Mouse (Mus musculus) embryonic facial prominence, embryonic 10.5 days (tissue): Measurements from ENCODE around the gene Anxa6. TPM values are rescaled to one million over a fixed set of nuclear protein-coding genes. Genes with fewer than 3 reads are reported as not detected.
A peak's percentile ranks its signal among the peaks of the same experiment; 100 is the strongest.

Source experiments
- DNase-seq: peaks from one replicate; pipeline ENCODE4 v3.0.0-alpha.2; 2017; ENCODE audit warnings: low spot score
- H3K27ac ChIP-seq: fragments of 300-500 bp; sonication (generic); replicated peaks from 2 replicates; pipeline ENCODE4 v1.5.1; 2016; ENCODE audit warnings: mild to moderate bottlenecking
- H3K27me3 ChIP-seq: fragments of 300-500 bp; sonication (generic); replicated peaks from 2 replicates; pipeline ENCODE4 v1.6.1; 2016; ENCODE audit warnings: low read depth, mild to moderate bottlenecking; ENCODE audit not compliant: poor library complexity, severe bottlenecking
- H3K36me3 ChIP-seq: fragments of 300-500 bp; sonication (generic); replicated peaks from 2 replicates; pipeline ENCODE4 v1.6.1; 2016; ENCODE audit warnings: mild to moderate bottlenecking, moderate library complexity
- H3K4me1 ChIP-seq: fragments of 300-500 bp; sonication (generic); 2 replicates; pipeline ENCODE4 v1.6.1; 2016
- H3K4me3 ChIP-seq: fragments of 300-500 bp; sonication (generic); 2 replicates; pipeline ENCODE4 v1.5.1; 2016; ENCODE audit warnings: mild to moderate bottlenecking, moderate library complexity
- H3K9me3 ChIP-seq: fragments of 300-500 bp; sonication (generic); 2 replicates; pipeline ENCODE4 v1.6.1; 2016; ENCODE audit warnings: mild to moderate bottlenecking
- WGBS: fragments of 180-500 bp; shearing (Covaris S2); methylation state at CpG from one replicate; pipeline ENCODE4 v1.1.7; 2016; 5-methylcytosine and 5-hydroxymethylcytosine counted together
- polyA plus RNA-seq: library from polyadenylated mRNA; unstranded; fragments of >200 nt; fragmentation: Nextera tagmentation; extraction: Ambion mirVana; gene quantifications from 2 replicates; pipeline ENCODE4 v1.2.1, GENCODE M21; 2016

Gene Anxa6
- polyA plus RNA-seq, 1 experiment from 2014 or later = 66.7 TPM

GRCm38 (mm10) chr11:54984581-54984980, 48.7 kb downstream of the Anxa6 start:
- H3K36me3 ChIP-seq = peaks cover 19% of the 10 kb centered on the region
- H3K27ac ChIP-seq = no peak overlapping the region
- no peak overlapping the region for H3K4me3 ChIP-seq
- H3K4me1 ChIP-seq = no peaks in the 10 kb centered on the region
- no peak for DNase-seq
- WGBS = 61% methylated on average over 4 of the region's 4 CpGs
- H3K9me3 ChIP-seq = no peaks in the 10 kb centered on the region
- no peaks in the 10 kb centered on the region for H3K27me3 ChIP-seq

DNA sequence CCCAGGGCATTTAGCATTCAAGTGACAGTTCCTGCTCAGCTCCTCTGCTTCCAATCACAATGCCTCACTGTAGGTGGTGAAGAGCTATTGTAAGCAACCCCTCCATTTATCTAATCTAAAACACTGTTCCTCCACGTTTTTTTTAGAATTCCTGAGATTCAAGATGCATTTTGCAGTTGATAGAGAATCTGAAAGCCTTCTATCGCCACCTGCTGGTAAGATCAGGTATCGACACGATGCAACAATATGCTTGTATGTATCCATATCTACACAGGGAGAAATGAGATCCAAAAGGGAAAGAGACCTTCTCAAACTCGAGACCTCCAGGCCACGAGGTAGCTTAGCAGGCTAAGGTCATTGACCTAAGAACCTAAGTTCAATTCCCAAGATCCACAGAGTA, 49.2 kb downstream of the Anxa6 start:
- no peaks in the 10 kb centered on the region for H3K4me1 ChIP-seq
- H3K4me3 ChIP-seq = no peak overlapping the region
- peak; percentile 80 for DNase-seq
- H3K27ac ChIP-seq = no peak overlapping the region
- H3K36me3 ChIP-seq = peaks cover 24% of the 10 kb centered on the region
- 3% methylated on average over 6 of the region's 6 CpGs for WGBS
- H3K27me3 ChIP-seq = no peaks in the 10 kb centered on the region
- H3K9me3 ChIP-seq = no peaks in the 10 kb centered on the region

DNA sequence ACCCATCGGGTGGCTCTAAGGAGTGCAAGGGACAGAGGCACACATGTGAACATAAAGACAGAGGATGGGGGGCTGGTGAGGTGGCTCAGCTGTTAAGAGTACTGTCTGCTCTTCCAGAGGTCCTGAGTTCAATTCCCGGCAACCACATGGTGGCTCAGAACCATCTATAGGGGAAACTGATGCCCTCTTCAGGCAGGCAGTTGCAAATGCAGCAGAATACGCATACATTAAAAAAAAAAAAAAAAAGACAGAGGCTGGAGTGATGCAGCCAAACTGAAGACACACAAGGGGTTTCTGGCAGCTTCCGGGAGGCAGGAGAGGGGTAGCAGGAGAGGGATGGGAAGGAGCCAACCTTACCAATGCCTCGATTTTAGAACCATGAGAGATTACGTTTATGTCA, 50.7 kb downstream of the Anxa6 start:
- no peaks in the 10 kb centered on the region for H3K4me1 ChIP-seq
- no peak for DNase-seq
- H3K9me3 ChIP-seq = no peaks in the 10 kb centered on the region
- no peak overlapping the region for H3K4me3 ChIP-seq
- 88% methylated on average over 6 of the region's 6 CpGs for WGBS
- H3K36me3 ChIP-seq = peaks cover 31% of the 10 kb centered on the region
- H3K27ac ChIP-seq = no peak overlapping the region
- no peaks in the 10 kb centered on the region for H3K27me3 ChIP-seq

DNA sequence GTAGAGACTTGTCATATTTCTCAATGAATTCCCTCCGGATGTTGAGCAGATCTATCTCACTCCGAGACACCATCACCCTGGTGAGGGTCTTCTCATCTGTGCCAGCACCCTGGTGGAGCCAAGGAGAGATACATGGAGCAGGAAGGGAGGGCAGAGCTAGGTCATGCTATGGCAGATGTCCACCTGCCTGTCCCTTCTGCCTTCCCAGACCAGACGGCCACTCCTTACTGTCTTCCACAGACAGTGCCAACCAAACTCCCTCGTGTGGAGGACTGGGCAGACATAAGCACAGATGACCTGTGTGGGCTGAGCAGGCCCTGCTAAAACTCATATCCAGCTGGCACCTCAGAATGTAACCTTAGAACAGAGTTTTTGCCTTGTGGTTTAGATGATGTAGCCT, 51.6 kb downstream of the Anxa6 start:
- Histone ChIP-seq H3K27ac (no peak overlapping the region), H3K4me3 (no peak overlapping the region), H3K9me3 (no peaks in the 10 kb centered on the region), H3K4me1 (no peaks in the 10 kb centered on the region), H3K36me3 (peaks cover 31% of the 10 kb centered on the region), H3K27me3 (no peaks in the 10 kb centered on the region)
- WGBS = 91% methylated on average over 4 of the region's 4 CpGs
- DNase-seq = no peak

GRCm38 (mm10) chr11:54977385-54977937, 55.8 kb downstream of the Anxa6 start:
- peaks cover 18% of the 10 kb centered on the region for H3K4me1 ChIP-seq
- no peaks in the 10 kb centered on the region for H3K9me3 ChIP-seq
- no peak for DNase-seq
- WGBS = 71% methylated on average over 6 of the region's 6 CpGs
- H3K36me3 ChIP-seq = peaks cover 29% of the 10 kb centered on the region
- no peak overlapping the region for H3K27ac ChIP-seq
- H3K4me3 ChIP-seq = no peak overlapping the region
- H3K27me3 ChIP-seq = no peaks in the 10 kb centered on the region

- DNase-seq = no peak
- H3K27ac ChIP-seq = no peak overlapping the region
- peaks cover 18% of the 10 kb centered on the region for H3K36me3 ChIP-seq
- H3K27me3 ChIP-seq = no peaks in the 10 kb centered on the region
- H3K4me1 ChIP-seq = peaks cover 21% of the 10 kb centered on the region
- H3K9me3 ChIP-seq = no peaks in the 10 kb centered on the region
- WGBS = 94% methylated on average over 2 of the region's 2 CpGs
- H3K4me3 ChIP-seq = no peak overlapping the region
Measured at GRCm38 (mm10) chr11:54976351-54976750, 56.9 kb downstream of the Anxa6 start.

DNA sequence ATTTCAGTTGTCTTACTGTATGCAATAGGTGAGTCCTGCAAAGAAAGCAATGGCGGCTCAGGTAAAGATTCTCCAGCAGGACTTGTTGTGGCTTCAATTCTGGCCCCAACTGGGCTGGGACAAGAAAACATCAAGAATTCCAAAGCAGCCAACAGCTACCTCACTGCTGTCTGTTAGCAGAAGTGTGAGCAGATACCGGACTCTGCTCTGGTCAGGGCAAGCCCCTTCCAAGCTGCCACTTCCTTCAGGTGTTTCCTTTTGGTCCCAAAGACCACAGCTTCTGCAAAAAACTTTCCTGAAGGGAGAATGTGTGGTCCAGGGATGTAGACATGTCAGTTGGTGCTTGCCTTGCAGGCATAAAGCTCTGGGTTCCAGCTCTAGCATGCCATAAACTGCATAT, 57.5 kb downstream of the Anxa6 start:
- no peak overlapping the region for H3K27ac ChIP-seq
- no peaks in the 10 kb centered on the region for H3K27me3 ChIP-seq
- H3K4me3 ChIP-seq = no peak overlapping the region
- H3K36me3 ChIP-seq = peaks cover 15% of the 10 kb centered on the region; the same call in 1 of the 2 replicates
- no peaks in the 10 kb centered on the region for H3K9me3 ChIP-seq
- peaks cover 21% of the 10 kb centered on the region for H3K4me1 ChIP-seq
- no peak for DNase-seq
- 90% methylated on average over 2 of the region's 2 CpGs for WGBS

GRCm38 (mm10) chr11:54975340-54975739, 57.9 kb downstream of the Anxa6 start:
- 87% methylated on average over 5 of the region's 5 CpGs for WGBS
- Histone ChIP-seq H3K4me1 (peaks cover 21% of the 10 kb centered on the region), H3K4me3 (no peak overlapping the region), H3K36me3 (peaks cover 15% of the 10 kb centered on the region; the same call in 1 of the 2 replicates), H3K27me3 (no peaks in the 10 kb centered on the region), H3K27ac (no peak overlapping the region), H3K9me3 (no peaks in the 10 kb centered on the region)
- no peak for DNase-seq

GRCm38 (mm10) chr11:54974639-54975038, 58.6 kb downstream of the Anxa6 start:
- peaks cover 13% of the 10 kb centered on the region; the same call in 1 of the 2 replicates for H3K36me3 ChIP-seq
- no peaks in the 10 kb centered on the region for H3K27me3 ChIP-seq
- H3K9me3 ChIP-seq = no peaks in the 10 kb centered on the region
- peaks cover 21% of the 10 kb centered on the region for H3K4me1 ChIP-seq
- H3K4me3 ChIP-seq = no peak overlapping the region
- H3K27ac ChIP-seq = no peak overlapping the region
- DNase-seq = no peak
- WGBS = 89% methylated on average over 4 of the region's 4 CpGs

GRCm38 (mm10) chr11:54973481-54974212, 59.6 kb downstream of the Anxa6 start:
- peaks cover 21% of the 10 kb centered on the region for H3K4me1 ChIP-seq
- DNase-seq = peak; percentile 43
- H3K27me3 ChIP-seq = no peaks in the 10 kb centered on the region
- 0 out of 2 replicates have a peak, but pooled peaks cover 3% of the 10 kb centered on the region for H3K36me3 ChIP-seq
- H3K27ac ChIP-seq = peak overlapping the region; percentile 30; the same call in 1 of the 2 replicates
- WGBS = 65% methylated on average over 8 of the region's 8 CpGs
- H3K9me3 ChIP-seq = no peaks in the 10 kb centered on the region
- no peak overlapping the region for H3K4me3 ChIP-seq

- Histone ChIP-seq H3K36me3 (no peaks in the 10 kb centered on the region), H3K4me3 (no peak overlapping the region), H3K9me3 (no peaks in the 10 kb centered on the region), H3K27me3 (no peaks in the 10 kb centered on the region), H3K4me1 (peaks cover 21% of the 10 kb centered on the region), H3K27ac (no peak overlapping the region)
- DNase-seq = no peak
- 57% methylated on average over 6 of the region's 6 CpGs for WGBS
Measured at GRCm38 (mm10) chr11:54972789-54973188, 60.5 kb downstream of the Anxa6 start.

DNA sequence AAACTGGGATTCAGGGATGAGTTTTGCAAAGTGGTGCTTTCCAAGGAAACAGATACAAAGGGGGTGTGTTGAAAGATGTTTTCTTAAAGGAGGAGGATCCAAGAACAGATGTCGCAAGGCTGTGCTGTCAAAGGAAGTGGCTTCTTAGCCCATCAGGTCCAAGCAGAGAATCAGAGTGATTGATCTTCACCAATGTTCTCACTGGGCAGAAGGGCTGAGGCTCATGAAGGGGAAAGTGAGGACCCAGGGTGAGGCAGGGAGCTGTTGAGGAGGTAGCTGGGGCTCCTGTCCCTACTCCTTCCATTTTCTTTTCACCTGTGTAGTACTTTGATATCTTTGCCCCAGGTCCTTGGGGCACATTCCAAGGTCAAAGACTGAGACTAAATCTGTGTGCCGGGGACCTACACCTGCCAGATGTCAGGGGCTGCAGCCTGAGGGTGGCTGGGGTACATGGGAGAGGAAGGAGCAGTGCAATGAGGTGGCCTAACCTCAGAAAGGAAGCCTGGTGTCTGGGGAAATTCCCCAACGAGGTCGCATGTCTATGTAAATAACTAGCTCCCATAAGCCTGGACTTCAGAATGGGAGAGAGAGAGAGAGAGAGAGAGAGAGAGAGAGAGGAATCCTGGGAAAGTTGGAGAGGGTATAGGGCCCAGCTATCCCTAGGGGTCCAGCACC, 61.1 kb downstream of the Anxa6 start:
- Histone ChIP-seq H3K4me3 (no peak overlapping the region), H3K27me3 (no peaks in the 10 kb centered on the region), H3K4me1 (peaks cover 21% of the 10 kb centered on the region), H3K27ac (no peak overlapping the region), H3K9me3 (no peaks in the 10 kb centered on the region), H3K36me3 (no peaks in the 10 kb centered on the region)
- DNase-seq = no peak
- WGBS = 60% methylated on average over 4 of the region's 4 CpGs
